Mouse (Mus musculus): ENCODE measurements around the gene Sorl1.

DNA sequence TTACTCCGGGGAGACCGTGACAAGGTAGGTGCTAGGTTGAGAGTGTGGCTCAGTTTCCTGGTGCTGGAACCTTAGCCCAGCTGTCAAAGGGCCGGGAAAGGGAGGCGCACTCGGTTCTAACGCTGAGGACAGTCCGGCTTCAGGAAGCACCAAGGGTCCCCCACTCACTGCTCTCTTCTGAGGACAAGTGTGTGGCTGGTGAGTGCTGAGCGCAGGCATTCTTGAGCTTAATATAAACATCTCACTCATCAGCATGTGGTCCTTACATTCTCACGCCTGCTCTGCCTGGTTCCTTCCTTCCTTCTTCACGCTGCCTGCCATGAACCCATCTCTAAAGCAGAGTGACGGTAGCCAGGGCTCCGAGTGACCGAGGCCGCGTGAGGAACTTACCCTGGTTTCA is 148.1 kb downstream of the Sorl1 start:
- no peak for TF ChIP-seq POLR2A (IDR thresholded peaks at IDR 0.05; ENCODE audit: borderline replicate concordance, control insufficient read depth, low read depth, low read length)
- TF ChIP-seq CTCF (IDR thresholded peaks at IDR 0.05; ENCODE audit: control insufficient read depth, insufficient read depth, low read length): no peak

Data from bone marrow, adult 2 months (tissue).